In the genomic region with DNA sequence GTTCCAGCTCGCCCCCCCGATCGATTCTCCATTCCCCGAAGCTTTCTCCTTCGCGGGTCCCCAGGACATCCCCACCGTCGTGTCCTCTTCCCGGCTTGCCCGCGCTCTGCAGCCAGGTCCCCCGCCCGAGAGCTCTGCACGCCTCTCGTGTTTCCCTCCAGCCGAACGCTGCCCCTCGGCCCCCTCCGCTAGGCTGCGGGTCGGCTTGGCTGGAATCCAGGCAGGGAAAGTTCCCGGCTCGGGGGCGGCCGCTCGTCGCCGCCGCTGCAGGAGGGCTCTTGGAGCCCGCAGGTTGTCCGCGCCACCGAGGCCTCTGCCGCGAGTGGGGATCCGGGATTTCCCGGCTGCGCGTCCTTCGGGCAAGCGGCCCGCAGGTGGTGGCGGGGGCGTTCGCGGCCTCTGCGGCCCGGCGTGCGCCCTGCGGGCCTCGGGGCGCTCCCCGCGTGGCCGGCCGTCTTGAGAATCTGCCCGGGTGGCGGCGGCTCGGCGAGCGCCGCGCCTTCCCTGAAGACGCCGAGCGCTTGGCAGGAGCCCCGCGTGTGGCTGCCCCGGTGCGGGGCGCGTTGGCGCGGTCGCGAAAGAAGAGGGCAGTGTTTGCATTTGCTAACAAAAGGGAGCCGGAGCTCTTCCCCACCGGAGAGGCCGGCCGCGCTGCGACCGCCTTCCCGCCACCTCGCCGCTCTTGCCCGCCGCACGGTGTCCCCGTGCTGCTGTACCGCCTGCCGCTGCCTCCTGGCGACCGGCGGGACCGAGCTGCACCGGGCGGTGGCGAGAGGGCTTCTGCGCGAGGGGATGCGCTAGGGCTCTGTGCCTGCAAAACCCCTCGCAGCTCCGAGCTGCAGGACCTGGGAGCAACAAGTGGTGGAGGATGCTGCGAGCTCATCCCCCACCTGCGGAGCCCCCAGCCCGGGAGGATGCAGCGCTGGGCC, we compare ENCODE assay signal across 8 mouse cellular contexts. TPM values are rescaled to one million over a fixed set of nuclear protein-coding genes. Genes with fewer than 3 reads are reported as not detected.
DNase-seq lines count a peak whose midpoint lies in the region; ATAC-seq lines count a peak whose summit lies in the region.

No protein-coding gene starts in this region.

- H3K9me3 ChIP-seq in hindbrain, embryonic 11.5 days (ENCODE audit: control insufficient read depth, low read length), result no peaks in the 10 kb centered on the region

- no peaks in the 10 kb centered on the region for H3K36me3 ChIP-seq in hindbrain, embryonic 11.5 days (ENCODE audit: control insufficient read depth, insufficient read depth, low read length)

- peak; percentile 69 for DNase-seq in Muller cell, postnatal 12 days (ENCODE audit: inconsistent ontology term)
- peak; percentile 78 for DNase-seq in cerebellum, adult 8-10 months
- DNase-seq in frontal cortex, postnatal 14 days (ENCODE audit: low spot score in 2 of 2), result peak; percentile 45 to 60
- DNase-seq in hindbrain, embryonic 11.5 days (ENCODE audit: low spot score), result peak; percentile 75
- peak; percentile 69 to 75 for DNase-seq in layer of hippocampus, postnatal 36 days
- DNase-seq in lung, postnatal 10 days, result peak; percentile 73
- DNase-seq in retina, postnatal 7 days (ENCODE audit: low read depth, low spot score), result peak; percentile 50
- no peak for DNase-seq in T-cell, adult 2 months (ENCODE audit: low spot score)

- WGBS in hindbrain, embryonic 11.5 days, result under 1% methylated on average over 85 of the region's 110 CpGs

- peak; percentile 11 for ATAC-seq in hindbrain, embryonic 11.5 days (ENCODE audit: low FRiP score)

- H3K4me2 ChIP-seq in hindbrain, embryonic 11.5 days (replicated peaks; ENCODE audit: low read depth, low read length), result peak overlapping the region; percentile 88

- no peaks in the 10 kb centered on the region for H3K27me3 ChIP-seq in hindbrain, embryonic 11.5 days (ENCODE audit: control insufficient read depth, insufficient read depth, low read length)

- H3K27ac ChIP-seq in hindbrain, embryonic 11.5 days (ENCODE audit: low read depth, low read length), result peak overlapping the region; percentile 81

- H3K4me3 ChIP-seq in hindbrain, embryonic 11.5 days (ENCODE audit: low read depth, low read length), result peak overlapping the region; percentile 86

- H3K9ac ChIP-seq in hindbrain, embryonic 11.5 days (ENCODE audit: low read depth, low read length), result peak overlapping the region; percentile 94

- H3K4me1 ChIP-seq in hindbrain, embryonic 11.5 days (replicated peaks; ENCODE audit: control insufficient read depth, insufficient read depth, low read length), result peaks cover 2% of the 10 kb centered on the region; the same call in 1 of the 2 replicates

RNA-seq across cellular contexts. Expression of gene Cadm1, which starts 1.2 kb away (rescaled TPM):
- polyA plus RNA-seq in hindbrain, embryonic 11.5 days (2014; fragmentation: Nextera tagmentation; extraction: Ambion mirVana), result 150 and 160 TPM in 2 replicates
- total RNA-seq in layer of hippocampus, postnatal 36 days (2021), result 100 to 1,000 TPM; 232 to 234 TPM
